Mouse (Mus musculus) MEL (cell line): ENCODE data around the gene Fxyd2.

ENCODE experiments used
- EP300 ChIP-seq, 2 experiments: IDR thresholded peaks; 2 replicates each; pipeline ENCODE4 v1.6.1; 2011; ENCODE audit warnings: improper control_type of control experiment in 2 of 2, low read length in 2 of 2, low read depth in 1 of 2, mild to moderate bottlenecking in 1 of 2
- MXI1 ChIP-seq: IDR thresholded peaks from 2 replicates; pipeline ENCODE4 v1.6.1; 2011; ENCODE audit warnings: mild to moderate bottlenecking, low read depth, low read length, improper control_type of control experiment
- TAL1 ChIP-seq: IDR thresholded peaks from 2 replicates; pipeline ENCODE4 v1.6.1; 2012; ENCODE audit warnings: mild to moderate bottlenecking, inconsistent platforms, low read length, moderate library complexity, mixed read lengths
- USF1 ChIP-seq: IDR thresholded peaks from 2 replicates; pipeline ENCODE4 v1.6.1; 2014; ENCODE audit warnings: low read depth, mild to moderate bottlenecking, inconsistent platforms, low read length, improper control_type of control experiment, moderate library complexity

DNA sequence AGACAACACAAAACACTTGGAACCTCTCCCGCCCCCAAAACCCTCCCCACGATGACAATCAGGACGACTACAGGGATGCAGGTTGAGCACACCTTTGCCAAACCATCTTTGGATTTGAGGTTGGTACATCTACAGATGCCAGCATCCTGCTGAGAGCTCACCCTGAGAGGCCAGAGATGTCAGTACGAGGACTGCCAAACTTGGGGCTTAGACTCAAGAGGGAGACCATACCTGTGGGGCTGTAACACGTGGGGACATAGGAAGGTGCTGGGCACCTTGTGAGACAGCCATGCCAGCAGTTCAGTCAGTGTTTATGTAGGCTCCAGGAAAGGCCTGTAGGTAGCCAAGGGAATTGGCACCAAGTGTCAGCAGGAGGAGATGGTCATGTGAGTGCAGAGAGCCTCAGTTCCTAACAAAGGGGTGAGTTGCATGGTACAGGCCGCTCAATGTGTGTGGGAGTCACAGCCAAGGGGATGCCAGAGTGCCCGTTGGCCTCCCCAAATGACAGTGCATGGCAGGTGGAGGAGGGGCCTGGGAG lies 23.4 kb downstream of the Fxyd2 start:
- TF ChIP-seq TAL1, result no peak
- TF ChIP-seq EP300 (IDR thresholded peaks at IDR 0.05; ENCODE audit: low read depth in 1 of 2, low read length in 2 of 2), result no peak
- no peak for TF ChIP-seq MXI1
- no peak for TF ChIP-seq USF1
